Comparison of ENCODE assay signal across 13 mouse cellular contexts in genomic region chr12:89896901-89897300, GRCm38 (mm10).
DNase-seq lines count a peak whose midpoint lies in the region.
"Had no signal": no experiment of that assay in that cellular context is flagged by ENCODE, and none has a peak within 500 bp of the region (broad histone marks: within the 10 kb centered on the region; RNA-seq: fewer than 3 reads in every experiment).

No protein-coding gene starts in this region.

- DNase-seq in embryo, embryonic 10 days (ENCODE audit: low spot score) = peak; percentile 28
- DNase-seq in embryo, embryonic 9.5 days (ENCODE audit: extremely low spot score) = no peak
- peak; percentile 5 for DNase-seq in retina, postnatal 1 day
- DNase-seq in retina, embryonic 14.5 days (ENCODE audit: low spot score) = no peak
- peak; percentile 8 to 9 for DNase-seq in cerebellum, postnatal 10 days
- DNase-seq in testis, postnatal 14 days (ENCODE audit: low spot score) = no peak
- DNase-seq in right cerebral cortex, postnatal 25 days = no peak
- DNase-seq: adrenal gland, adult 2 months; adrenal gland, postnatal 36 days; gastrocnemius, postnatal 10 days; heart, adult 18-20 months; heart, postnatal 10 days; kidney, adult 11 months had no signal

Comparison
In these comparisons a context has a peak if more than half of its experiments do, and no peak if none do; other contexts are left out.
1. DNase-seq: peak in embryo, embryonic 10 days (single experiment), retina, postnatal 1 day (single experiment) and cerebellum, postnatal 10 days (2 of 2); none in embryo, embryonic 9.5 days (single experiment), retina, embryonic 14.5 days (single experiment), testis, postnatal 14 days (single experiment) and right cerebral cortex, postnatal 25 days (single experiment).